Mouse (Mus musculus) E14TG2a.4 (cell line): ENCODE data around the gene Lnx2.

Source experiments
- CTCF ChIP-seq: conservative IDR thresholded peaks from 2 replicates; pipeline ENCODE4 v1.5.1; 2014; ENCODE audit warnings: low read length
- NANOG ChIP-seq: IDR thresholded peaks from 2 replicates; pipeline ENCODE4 v1.6.1; 2014; ENCODE audit warnings: borderline replicate concordance, low read length, mixed read lengths
- POU5F1 ChIP-seq: IDR thresholded peaks from 2 replicates; pipeline ENCODE4 v1.6.1; 2014; ENCODE audit warnings: low read length, borderline replicate concordance

DNA sequence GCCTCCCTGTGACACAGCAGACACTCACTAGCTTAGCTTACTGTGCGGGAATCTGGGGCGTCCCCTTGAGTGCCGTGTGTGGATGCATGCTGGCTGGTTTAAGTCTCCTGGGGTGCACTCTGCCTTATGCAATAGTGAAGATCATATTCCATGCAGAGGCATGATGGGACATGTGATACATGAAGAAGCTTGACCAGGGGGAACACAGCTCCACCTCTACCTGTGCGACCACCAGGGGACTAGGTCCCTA, 24.2 kb downstream of the Lnx2 start:
- TF ChIP-seq CTCF, result no peak
- no peak for TF ChIP-seq POU5F1
- TF ChIP-seq NANOG, result no peak
